Mouse (Mus musculus): ENCODE data around the gene Hopx.
A peak's percentile ranks its signal among the peaks of the same experiment; 100 is the strongest.

DNA sequence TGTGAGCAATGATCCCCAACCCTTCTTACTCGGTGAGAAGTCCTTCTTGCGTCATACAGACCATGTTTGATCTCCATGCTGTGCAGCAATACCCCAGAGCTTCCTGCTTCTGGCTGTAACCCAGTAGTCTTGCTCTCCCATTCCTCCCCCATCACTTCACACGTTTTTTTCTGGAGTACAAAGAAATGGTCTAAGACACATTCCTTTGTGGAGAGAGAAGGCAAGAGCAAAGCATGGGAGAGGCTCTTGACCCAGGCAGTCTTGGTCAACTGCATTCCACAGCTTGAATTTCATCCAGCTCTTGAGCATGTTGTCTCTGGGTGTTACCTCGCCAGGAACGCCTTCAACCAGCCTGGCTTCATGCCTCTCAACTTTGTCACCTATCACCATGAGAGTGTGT is 39.9 kb upstream of the Hopx start:
- peak; percentile 100 for TF ChIP-seq EP300 (IDR thresholded peaks at IDR 0.05)
- no peak for TF ChIP-seq CTCF (IDR thresholded peaks at IDR 0.05)
